Mouse (Mus musculus) CD4-positive naive resting alpha-beta T cell, adult 57 days (primary cell): ENCODE data around the gene Maco1. TPM values are rescaled to one million over a fixed set of nuclear protein-coding genes. Genes with fewer than 3 reads are reported as not detected.

Experiments used
- total RNA-seq: library from RNA; stranded (reverse); gene quantifications from one replicate; pipeline ENCODE4 v1.2.4, GENCODE M21; 2023

Maco1 gene
- total RNA-seq, result 32.0 TPM

DNA sequence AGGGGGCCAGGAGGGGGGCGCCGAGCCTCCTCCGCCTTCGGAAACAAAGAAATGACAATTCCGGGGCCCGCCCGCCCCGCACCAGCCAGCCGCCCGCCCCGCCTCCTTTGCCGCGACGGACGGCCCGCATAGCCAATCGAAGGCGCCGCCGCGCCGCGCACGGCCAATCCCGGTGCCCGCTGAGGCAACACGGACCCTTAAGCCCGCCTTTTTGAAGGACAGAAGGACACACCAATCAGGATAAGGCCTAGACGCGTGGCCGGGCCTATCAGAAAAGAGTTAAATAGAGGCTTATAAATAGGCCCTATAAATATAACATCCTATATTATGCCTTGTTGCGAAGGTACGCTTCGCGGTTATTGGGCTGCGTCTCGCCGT lies at the start of gene Maco1:
Maco1 (minus strand) TSS at position 87 of the 378 bp plus-strand sequence.

DNA sequence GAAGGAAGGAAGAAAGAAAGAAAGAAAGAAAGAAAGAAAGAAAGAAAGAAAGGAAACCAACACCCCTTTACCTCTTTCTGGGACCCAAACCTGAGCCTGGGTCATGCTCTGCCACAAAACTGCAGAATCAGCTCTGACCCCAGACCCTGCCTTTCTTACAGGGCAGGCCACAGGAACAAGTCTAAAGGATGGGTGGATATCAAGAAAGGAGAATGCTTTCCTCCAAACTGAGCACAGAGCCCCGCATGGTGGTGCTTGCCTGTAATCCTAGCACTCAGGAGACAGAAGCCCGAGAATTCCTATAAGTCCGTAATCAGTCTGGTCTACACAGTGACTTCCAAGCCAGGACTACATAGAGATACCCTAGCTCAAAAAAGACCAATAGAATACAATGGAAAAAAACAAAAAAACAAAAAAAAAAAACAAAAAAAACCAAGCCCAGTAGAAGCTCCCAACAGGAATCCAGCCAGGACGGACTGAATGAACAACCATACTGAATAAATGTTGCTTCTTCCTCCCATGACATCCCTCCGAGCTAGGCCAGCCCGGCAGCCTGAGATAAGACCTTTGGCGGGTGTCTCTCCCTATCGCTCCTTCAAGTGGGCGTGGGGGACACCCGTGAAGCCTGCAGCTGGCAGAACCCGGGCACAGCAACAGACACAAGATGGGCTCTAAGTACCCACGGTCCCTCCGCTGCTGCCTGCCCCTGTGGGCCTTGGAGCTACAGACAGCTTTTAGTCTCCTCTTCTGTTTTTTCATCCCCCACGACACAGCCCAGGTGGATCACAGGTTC lies 11.0 kb upstream of the Maco1 start, which contains the start of gene Rhd:
Rhd (plus strand) TSS at position 600 of the 793 bp plus-strand sequence.

DNA sequence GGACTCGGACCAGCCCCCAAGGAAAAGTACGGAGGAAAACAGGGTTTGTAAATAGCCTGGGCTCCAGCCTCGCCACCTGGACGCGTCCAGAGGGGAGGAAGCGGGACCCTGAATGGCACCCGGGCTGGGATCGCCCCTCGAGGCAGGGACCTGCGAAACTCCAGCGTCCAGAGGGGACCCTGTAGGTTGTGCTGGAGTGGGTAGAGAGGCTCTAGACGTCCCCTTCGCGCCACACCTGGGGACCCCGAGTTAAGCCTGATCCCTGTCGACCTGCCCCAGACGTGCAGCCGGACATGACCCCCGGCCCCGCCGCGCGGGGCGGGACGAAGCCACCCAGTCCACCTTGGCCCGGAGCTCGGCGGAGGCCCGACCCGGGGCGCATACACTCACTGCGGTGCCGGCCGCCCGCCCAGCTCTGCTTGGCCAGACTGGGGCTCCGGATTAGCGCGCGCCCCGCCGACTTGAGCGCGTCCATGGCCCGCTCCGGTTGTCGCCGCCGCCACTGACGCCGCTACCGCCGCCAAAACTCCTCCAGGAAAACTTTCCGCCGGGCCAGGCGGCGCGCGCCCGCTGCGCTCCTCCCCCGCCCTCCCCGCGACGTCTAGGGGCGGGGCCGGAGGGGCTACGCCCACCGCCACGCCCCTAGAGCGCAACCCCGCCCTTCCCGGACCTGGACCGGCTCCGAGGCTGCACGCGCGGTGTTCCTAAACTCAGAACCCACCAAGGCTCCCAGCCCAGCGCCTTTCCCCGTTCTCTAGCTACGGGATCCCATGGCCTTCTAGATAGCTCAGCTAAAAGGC lies 85.5 kb downstream of the Maco1 start, which contains the start of gene Ldlrap1:
Ldlrap1 (minus strand) TSS at position 599 of the 800 bp plus-strand sequence.

Other genes starting within 250 kb of the Maco1 start
- gene Man1c1, start 149.1 kb downstream of the Maco1 start, total RNA-seq, result 9.1 TPM
- 130 TPM for gene Ldlrap1, start 85.3 kb downstream of the Maco1 start, total RNA-seq
- gene Rhd, start 11.2 kb upstream of the Maco1 start, total RNA-seq, result not detected
- 175 TPM for gene Tmem50a, start 61.7 kb upstream of the Maco1 start, total RNA-seq
- gene Rsrp1, start 70.2 kb upstream of the Maco1 start, total RNA-seq, result 452 TPM
- gene Syf2, start 77.6 kb upstream of the Maco1 start, total RNA-seq, result 235 TPM